Mouse (Mus musculus) kidney, postnatal 14 days (tissue): ENCODE results near the gene Txndc15.
"Not testable (repeated sequence)": the region's sequence is repeated elsewhere in the genome, so short reads cannot be mapped to it uniquely, and the experiment has no call there.

ENCODE experiments used
- DNase-seq: peaks from one replicate; pipeline ENCODE4 v3.0.0; 2022; ENCODE audit warnings: mixed read lengths

Txndc15 gene

DNA sequence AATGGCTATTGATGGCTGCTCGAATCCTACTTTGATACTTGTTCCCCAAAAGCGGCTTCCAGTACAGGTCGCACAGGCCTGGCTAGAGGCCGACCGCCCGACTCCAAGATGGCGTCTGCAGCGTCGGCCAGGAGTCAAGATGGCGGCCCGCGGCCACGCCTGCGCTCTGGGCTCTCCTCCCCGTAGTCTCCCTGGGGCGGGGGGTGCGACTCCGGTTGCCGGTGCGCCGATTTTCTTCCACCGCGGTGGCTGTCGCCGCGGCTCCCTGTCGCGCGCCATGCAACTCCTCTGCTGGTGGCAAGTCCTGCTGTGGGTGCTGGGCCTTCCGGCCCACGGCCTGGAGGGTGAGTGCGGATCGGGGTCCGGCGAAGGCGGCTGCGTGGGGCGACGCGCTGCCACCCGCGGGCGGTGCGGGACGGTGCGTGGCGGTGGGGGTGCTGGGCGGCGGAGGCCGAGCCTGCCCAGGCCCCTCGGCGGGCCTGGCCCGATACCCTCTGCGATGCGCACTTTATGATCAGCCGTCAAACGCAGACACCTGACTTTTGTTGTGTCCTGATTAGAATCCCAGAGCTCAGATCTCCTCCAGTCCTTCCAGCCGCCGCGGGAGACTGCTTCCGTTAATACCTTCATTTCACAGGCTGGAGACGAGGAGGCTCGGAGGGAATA is at the start of gene Txndc15:
Gene Txndc15, plus strand, starts transcription at position 150 of the 666 bp plus-strand sequence.
- peak; percentile 92 for DNase-seq

DNA sequence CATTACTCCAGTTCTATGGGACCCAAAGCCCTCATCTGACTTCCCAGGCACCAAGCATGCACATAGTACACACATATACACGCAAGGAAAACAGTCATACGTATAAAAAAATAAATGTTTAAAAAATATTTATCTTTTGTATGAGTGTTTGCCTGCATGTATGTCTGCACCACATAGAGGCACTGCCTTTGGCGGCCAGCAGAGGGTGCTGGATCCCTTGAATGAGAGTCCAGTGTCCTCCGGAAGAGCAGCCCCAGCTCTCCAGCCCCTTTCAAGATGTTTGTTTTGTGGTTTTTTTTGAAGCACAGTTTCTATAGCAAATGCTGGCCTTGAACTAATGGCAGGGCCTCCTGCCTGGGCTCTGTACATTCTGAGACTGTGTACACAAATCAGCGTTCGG is 45.9 kb upstream of the Txndc15 start:
- peak; percentile 45 for DNase-seq

DNA sequence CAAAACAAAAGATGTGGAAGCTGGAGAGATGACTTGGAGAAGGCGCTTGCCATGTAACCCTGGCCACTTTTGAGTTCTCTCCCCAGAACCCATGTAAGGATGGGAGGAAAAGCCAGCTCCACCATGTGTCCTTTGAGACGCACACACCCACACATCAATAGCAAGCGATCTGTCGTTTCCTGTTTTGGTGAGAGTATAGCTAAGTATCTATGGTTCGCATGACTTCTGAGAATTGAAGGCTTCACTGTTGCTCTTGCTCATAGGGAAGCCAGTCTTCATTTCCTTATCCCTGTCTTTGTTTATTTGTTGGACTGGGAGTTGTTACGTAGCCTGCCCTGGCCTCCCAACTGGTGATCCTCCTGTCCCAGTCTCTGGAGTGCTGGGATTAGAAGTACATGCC is 41.7 kb upstream of the Txndc15 start:
- no peak for DNase-seq

- DNase-seq, result no peak
Observed at GRCm38 (mm10) chr13:55677364-55677763, 37.1 kb upstream of the Txndc15 start.

GRCm38 (mm10) chr13:55682201-55682600 is 32.2 kb upstream of the Txndc15 start:
- DNase-seq, result peak; percentile 58

- no peak for DNase-seq
Observed at GRCm38 (mm10) chr13:55683581-55683980, 30.9 kb upstream of the Txndc15 start.

GRCm38 (mm10) chr13:55686107-55686633 is 28.3 kb upstream of the Txndc15 start:
- no peak for DNase-seq

DNA sequence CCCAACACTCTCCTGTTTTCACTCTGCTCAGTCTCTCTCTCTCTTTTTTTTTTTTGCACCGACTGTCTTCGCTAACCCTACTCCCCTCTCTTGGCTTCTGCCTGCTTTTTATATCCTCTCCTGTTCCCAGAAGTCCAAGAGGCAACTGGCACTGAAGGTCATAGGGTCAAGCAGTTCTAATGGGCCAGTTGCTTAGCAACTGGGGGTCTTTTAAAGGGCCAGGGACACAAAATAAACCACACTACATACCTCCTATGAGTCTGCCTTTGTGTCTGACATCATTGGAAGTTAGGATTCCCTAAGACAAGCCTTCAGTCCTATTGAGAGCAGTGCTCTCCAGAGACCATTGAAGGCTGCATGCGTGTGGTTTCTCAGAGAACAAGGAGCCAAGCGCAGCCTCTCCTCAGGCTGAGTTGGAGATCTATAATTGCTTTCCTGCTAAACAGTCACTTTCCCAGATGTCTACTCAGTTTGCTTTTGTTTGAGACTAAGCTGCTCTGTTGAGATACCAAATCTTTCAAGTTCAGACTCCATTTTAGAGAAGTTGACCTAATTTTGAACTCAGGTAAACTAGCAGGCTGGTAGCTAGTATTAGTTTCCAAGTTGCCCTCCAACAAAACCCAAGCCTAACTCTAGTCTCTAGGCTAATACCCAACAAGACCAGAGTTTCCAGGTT is 26.4 kb upstream of the Txndc15 start:
- DNase-seq, result no peak

DNA sequence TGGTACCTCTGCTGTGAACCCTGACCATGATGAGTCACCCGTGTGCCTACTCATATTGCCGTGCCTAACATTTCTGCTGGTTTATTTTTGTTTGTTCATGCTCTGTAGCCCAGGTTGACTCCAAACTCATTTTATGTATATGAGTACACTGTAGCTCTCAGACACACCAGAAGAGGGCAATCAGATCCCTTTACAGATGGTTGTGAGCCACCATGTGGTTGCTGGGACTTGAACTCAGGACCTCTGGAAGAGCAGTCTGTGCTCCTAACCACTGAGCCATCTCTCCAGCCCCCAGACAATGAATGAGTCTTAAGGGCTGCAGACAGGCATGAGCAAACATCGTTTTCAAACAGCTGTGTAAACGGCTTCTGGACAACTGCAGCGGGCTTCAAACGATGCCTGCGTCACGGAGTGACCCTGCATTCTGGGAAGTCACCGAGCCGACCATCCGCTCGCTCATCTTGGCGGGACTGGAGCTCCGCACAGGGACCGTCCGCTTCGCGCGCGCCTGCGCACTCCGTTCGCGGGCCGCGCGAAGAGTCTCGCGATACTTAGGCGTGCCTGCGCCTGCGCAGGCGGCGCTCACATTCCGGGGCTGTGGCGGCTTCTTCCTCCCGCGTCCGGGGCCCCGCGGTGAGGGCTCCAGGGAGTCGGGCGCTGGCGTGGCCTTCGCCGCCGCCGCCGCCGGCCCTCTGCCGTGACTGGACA is 21.8 kb upstream of the Txndc15 start, which contains the start of gene B230219D22Rik:
Gene B230219D22Rik, plus strand, starts transcription at position 590 of the 708 bp plus-strand sequence.
- peak; percentile 95 for DNase-seq

DNA sequence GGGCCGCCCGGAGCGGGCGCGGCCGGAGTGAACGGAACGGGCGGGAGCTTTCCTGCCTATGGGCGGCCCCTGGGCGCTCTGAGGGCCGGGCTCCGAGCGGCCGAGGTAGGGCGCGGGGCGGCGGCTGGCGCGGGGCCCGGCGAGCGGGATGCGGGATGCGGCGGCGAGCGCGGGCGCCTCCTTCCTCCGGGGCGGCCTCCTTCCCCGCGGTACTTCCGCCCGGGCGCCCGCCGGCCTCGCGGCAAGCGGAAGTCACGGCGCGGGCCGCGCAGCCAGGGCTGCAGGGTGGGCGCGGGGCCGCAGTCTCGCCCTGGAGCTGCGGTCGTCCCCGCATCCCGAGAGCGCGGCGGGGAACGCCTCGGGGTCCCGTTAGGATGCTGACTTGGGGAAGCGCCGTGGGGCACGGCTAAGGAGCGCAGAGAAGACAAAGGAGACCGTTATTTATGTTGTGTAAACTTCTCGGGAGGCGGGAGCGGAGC is 21.2 kb upstream of the Txndc15 start:
- DNase-seq, result no peak

DNA sequence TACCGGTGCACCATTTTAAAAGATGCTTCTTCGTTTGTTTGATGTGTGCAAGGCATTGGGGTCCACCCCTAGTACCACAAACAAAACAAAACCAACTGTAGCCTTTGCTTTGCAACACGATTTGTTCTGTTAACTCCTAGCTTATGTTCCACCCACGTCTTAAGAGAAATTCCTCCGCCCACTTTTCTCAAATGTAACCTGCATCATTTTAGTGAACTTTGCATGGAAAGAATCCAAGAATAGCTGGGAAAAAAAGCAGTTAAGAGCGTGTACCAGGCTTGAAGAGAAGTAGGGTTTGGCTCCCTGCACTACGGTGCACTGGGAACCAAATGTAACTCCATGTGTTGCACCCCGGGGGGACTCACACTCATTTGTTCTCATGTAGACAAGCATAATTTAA is 20.3 kb upstream of the Txndc15 start:
- DNase-seq, result no peak

- not testable (repeated sequence) for DNase-seq
Observed at GRCm38 (mm10) chr13:55695989-55696388, 18.5 kb upstream of the Txndc15 start.

GRCm38 (mm10) chr13:55704301-55704700 is 10.1 kb upstream of the Txndc15 start:
- DNase-seq, result no peak

- DNase-seq, result no peak
Observed at GRCm38 (mm10) chr13:55712846-55713245, 1.6 kb upstream of the Txndc15 start.

- no peak for DNase-seq
Observed at GRCm38 (mm10) chr13:55715167-55715512, 690 bp downstream of the Txndc15 start.

GRCm38 (mm10) chr13:55715908-55716510 is 1.6 kb downstream of the Txndc15 start:
- DNase-seq, result no peak

DNA sequence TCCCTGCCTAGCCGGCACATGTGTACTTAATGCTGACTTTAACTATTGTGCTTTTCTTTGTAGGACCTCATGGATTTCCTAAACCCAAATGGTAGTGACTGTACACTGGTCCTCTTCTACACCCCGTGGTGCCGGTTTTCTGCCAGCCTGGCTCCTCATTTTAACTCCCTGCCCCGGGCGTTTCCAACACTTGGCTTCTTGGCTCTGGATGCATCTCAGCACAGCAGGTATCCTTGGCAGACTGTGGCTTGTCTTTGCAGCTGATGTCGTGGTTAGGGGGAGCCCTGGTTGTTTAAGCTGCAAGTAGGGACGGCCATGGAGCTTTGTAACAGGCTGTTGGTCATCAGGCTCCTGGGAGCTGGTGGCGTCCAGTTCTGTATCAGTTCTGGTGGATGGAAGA is 7.1 kb downstream of the Txndc15 start:
- no peak for DNase-seq

- no peak for DNase-seq
Observed at GRCm38 (mm10) chr13:55721995-55722394, 7.5 kb downstream of the Txndc15 start.

GRCm38 (mm10) chr13:55726598-55727119 is 12.2 kb downstream of the Txndc15 start:
- peak; percentile 28 for DNase-seq

DNA sequence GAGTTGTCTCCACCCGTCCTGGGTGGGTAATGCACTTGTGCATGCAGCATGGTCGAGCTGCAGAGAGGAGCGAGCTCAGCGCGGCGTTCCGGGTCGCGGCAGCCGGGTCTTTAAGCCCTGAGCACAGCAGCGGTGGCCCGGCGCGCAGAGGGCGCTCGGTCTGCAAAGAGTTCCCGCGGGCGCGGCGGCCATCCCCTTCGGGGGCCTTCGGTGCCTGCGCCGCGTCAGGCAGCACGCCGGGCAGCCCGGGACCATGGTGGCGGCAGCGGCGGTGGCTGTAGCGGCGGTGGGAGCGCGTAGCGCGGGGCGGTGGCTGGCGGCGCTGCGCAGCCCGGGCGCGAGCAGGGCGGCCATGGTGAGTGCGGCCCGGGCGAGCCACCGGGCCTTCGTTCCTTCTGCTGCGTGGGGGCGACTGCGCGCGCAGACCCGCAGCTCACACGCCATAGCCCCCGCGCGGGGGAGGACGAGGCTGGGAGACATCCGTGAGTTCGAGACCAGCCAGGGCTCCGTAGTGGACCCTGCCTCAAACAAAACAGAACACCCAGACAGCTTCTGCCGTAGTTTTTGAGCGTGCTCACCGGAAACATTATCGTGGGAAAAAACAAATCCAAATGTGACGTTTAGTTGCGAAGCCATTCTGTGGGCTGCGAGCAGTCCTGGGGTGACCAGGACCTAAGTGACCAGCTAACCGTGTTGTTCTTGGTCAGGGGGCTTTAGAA is 12.8 kb downstream of the Txndc15 start, which contains the start of gene Pcbd2:
Gene Pcbd2, plus strand, starts transcription at position 249 of the 719 bp plus-strand sequence.
- peak; percentile 93 for DNase-seq

DNA sequence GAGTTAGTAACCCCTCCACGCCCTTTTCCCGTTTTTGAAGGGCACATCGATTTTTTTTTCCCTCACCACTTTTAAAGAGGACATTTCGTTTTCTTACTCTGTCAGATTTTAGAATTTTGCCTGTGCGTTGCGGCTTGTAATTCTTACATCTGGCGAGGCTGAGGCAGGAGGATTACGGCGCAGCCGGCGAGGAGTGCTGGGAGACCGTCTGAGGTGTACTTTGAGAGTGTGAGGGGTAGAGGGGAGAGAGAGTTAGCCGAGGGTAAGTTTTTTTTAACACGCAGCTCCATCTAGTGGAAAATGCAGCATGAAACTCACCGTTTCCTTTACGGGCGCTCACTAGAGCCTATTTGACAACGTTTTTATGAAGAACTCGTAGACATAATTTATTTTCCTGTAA is 13.4 kb downstream of the Txndc15 start:
- peak; percentile 81 for DNase-seq

DNA sequence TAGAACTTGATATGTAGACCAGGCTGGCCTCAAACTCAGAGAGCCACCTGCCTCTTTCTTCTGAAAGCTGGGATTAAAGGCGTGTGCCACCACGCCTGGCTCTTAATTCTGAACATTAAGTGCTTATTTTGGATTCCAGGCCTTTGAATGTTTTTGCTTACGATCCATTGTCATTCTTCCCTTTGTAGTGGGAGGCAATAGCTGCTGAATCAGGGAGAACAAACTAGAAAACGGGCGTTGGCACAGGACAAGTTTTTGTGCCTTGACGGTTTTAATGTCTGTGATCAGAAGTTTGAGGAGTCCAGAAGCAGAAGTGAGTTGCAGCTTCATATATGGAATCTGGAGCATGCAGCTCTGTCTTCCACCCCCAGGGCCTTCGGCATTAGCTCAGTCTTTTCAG is 16.3 kb downstream of the Txndc15 start:
- DNase-seq, result no peak
